Mouse (Mus musculus): ENCODE data around the gene Rbm39. TPM values are rescaled to one million over a fixed set of nuclear protein-coding genes. Genes with fewer than 3 reads are reported as not detected.

Rbm39 gene
- polyA plus RNA-seq, 3 experiments from 2014 or later: 572 to 796 (median 746) TPM

Other genes with a start within 250 kb of the Rbm39 start
- gene Uqcc1, start 249.9 kb downstream of the Rbm39 start, polyA plus RNA-seq (2017; shearing (Covaris generic)): 10 to 100 TPM; 34.5 to 47.4 (median 36.3) TPM
- not detected for gene Gm15557, start 239.5 kb downstream of the Rbm39 start, polyA plus RNA-seq (2017; shearing (Covaris generic))
- gene Gdf5, start 234.9 kb downstream of the Rbm39 start, polyA plus RNA-seq (2017; shearing (Covaris generic)): not detected
- 10 to 100 TPM; 30.4 to 48.2 (median 47.9) TPM for gene Cep250, start 223.8 kb downstream of the Rbm39 start, polyA plus RNA-seq (2017; shearing (Covaris generic))
- 1 to 10 TPM; 1.4 to 1.8 (median 1.7) TPM for gene 6430550D23Rik, start 172.3 kb downstream of the Rbm39 start, polyA plus RNA-seq (2017; shearing (Covaris generic))
- 100 to 1,000 TPM in 2 of 3 experiments, 10 to 100 TPM in 1; 97.9 to 172 (median 128) TPM for gene Ergic3, start 172.2 kb downstream of the Rbm39 start, polyA plus RNA-seq (2017; shearing (Covaris generic))
- not detected for gene Fer1l4, start 127.3 kb downstream of the Rbm39 start, polyA plus RNA-seq (2017; shearing (Covaris generic))
- gene Spag4, start 115.1 kb downstream of the Rbm39 start, polyA plus RNA-seq (2017; shearing (Covaris generic)): under 1 TPM in 1 of 3 experiments, not detected in 2; 0.13 TPM
- 10 to 100 TPM; 43.3 to 63.8 (median 46.2) TPM for gene Cpne1, start 68.3 kb downstream of the Rbm39 start, polyA plus RNA-seq (2017; shearing (Covaris generic))
- gene Rbm12, start 68.3 kb downstream of the Rbm39 start, polyA plus RNA-seq (2017; shearing (Covaris generic)): 10 to 100 TPM; 11.7 to 20.0 (median 18.2) TPM
- gene Gm28036, start 53.1 kb downstream of the Rbm39 start, polyA plus RNA-seq (2017; shearing (Covaris generic)): 10 to 100 TPM in 1 of 3 experiments, 1 to 10 TPM in 2; 5.9 to 12.5 (median 10.0) TPM
- 100 to 1,000 TPM; 144 to 170 (median 160) TPM for gene Romo1, start 36.2 kb downstream of the Rbm39 start, polyA plus RNA-seq (2017; shearing (Covaris generic))
- 10 to 100 TPM; 34.3 to 43.0 (median 36.7) TPM for gene Nfs1, start 36.1 kb downstream of the Rbm39 start, polyA plus RNA-seq (2017; shearing (Covaris generic))
- 100 to 1,000 TPM in 1 of 3 experiments, 10 to 100 TPM in 2; 56.7 to 100 (median 81.3) TPM for gene Phf20, start 16.2 kb upstream of the Rbm39 start, polyA plus RNA-seq (2017; shearing (Covaris generic))
- gene Cnbd2, start 132.1 kb upstream of the Rbm39 start, polyA plus RNA-seq (2017; shearing (Covaris generic)): 1 to 10 TPM; 5.3 to 7.5 (median 5.8) TPM
- gene Scand1, start 132.5 kb upstream of the Rbm39 start, polyA plus RNA-seq (2017; shearing (Covaris generic)): 1 to 10 TPM in 2 of 3 experiments, not detected in 1; 2.8 to 5.1 TPM
- under 1 TPM in 2 of 3 experiments, not detected in 1; 0.07 to 0.09 TPM for gene Epb41l1, start 240.7 kb upstream of the Rbm39 start, polyA plus RNA-seq (2017; shearing (Covaris generic))

Data from inflammation-experienced regulatory T-cells, adult 6 months (primary cell).